ENCODE assay signal across 15 mouse cellular contexts in the genomic region with DNA sequence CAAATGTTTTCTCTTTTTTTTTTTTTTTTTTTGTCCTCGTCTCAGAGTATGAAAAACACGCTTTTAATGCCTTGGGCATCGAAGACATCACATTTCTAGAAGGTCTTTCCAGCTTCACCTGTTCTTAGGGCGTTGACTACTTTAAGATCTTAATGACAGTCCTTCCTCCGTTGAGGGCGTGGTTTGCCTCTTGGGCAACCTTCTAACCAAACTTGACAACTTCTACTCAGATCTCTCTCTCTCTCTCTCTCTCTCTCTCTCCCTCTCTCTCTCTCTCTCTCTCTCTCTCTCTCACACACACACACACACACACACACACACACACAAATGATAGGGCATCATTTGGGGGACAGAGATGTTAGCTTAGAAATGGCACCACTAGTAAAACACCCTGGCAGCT. TPM values are rescaled to one million over a fixed set of nuclear protein-coding genes. Genes with fewer than 3 reads are reported as not detected.
DNase-seq lines count a peak whose midpoint lies in the region; ATAC-seq and TF ChIP-seq lines count a peak whose summit lies in the region.
"Had no signal": no experiment of that assay in that cellular context is flagged by ENCODE, and none has a peak within 500 bp of the region (broad histone marks: within the 10 kb centered on the region; RNA-seq: fewer than 3 reads in every experiment).

No protein-coding gene starts in this region.

- no peak overlapping the region for H3K9ac ChIP-seq in hindbrain, embryonic 15.5 days
- no peak overlapping the region for H3K9ac ChIP-seq in hindbrain, embryonic 16.5 days (ENCODE audit: low read depth, low read length)
- H3K9ac ChIP-seq in MEL (ENCODE audit: control insufficient read depth, low read depth, low read length, poor library complexity, severe bottlenecking), result no peak overlapping the region

- ATAC-seq in hindbrain, embryonic 15.5 days (ENCODE audit: low FRiP score, low read depth), result no peak
- no peak for ATAC-seq in hindbrain, embryonic 16.5 days

- WGBS in hindbrain, embryonic 15.5 days, result 76% methylated on average over 6 of the region's 6 CpGs
- WGBS in hindbrain, embryonic 16.5 days, result 80% methylated on average over 6 of the region's 6 CpGs

- TF ChIP-seq POLR2A in MEL (IDR thresholded peaks at IDR 0.05; ENCODE audit: control insufficient read depth in 1 of 2, insufficient read depth in 1 of 2, low read depth in 1 of 2, low read length in 2 of 2, poor library complexity in 1 of 2), result no peak

- no peak for TF ChIP-seq EP300 in MEL (IDR thresholded peaks at IDR 0.05; ENCODE audit: low read depth in 1 of 2, low read length in 2 of 2)

- no peaks in the 10 kb centered on the region for H3K27me3 ChIP-seq in hindbrain, embryonic 15.5 days
- no peaks in the 10 kb centered on the region for H3K27me3 ChIP-seq in hindbrain, embryonic 16.5 days (replicated peaks; ENCODE audit: control insufficient read depth, insufficient read depth, low read length)
- H3K27me3 ChIP-seq in MEL (ENCODE audit: control insufficient read depth in 1 of 2, insufficient read depth in 2 of 2, low read length in 2 of 2), result no peaks in the 10 kb centered on the region; a peak in 1 of 4 replicates
- H3K27me3 ChIP-seq: embryonic facial prominence, embryonic 12.5 days; hindbrain, embryonic 12.5 days had no signal

- peaks cover 15% of the 10 kb centered on the region for H3K4me1 ChIP-seq in hindbrain, embryonic 15.5 days (replicated peaks)
- peaks cover 8% of the 10 kb centered on the region for H3K4me1 ChIP-seq in hindbrain, embryonic 16.5 days (ENCODE audit: control insufficient read depth, insufficient read depth, low read depth, low read length)
- H3K4me1 ChIP-seq in MEL (ENCODE audit: control insufficient read depth in 1 of 2, insufficient read depth in 2 of 2, low read length in 2 of 2), result peaks cover 2 to 11% of the 10 kb centered on the region in 2 experiments

- TF ChIP-seq CTCF in MEL (IDR thresholded peaks at IDR 0.05 in 2 of 3, conservative IDR thresholded peaks at IDR 0.05 in 1 of 3; ENCODE audit: control insufficient read depth in 1 of 3, insufficient read depth in 1 of 3, low read depth in 2 of 3, low read length in 3 of 3, poor library complexity in 1 of 3, severe bottlenecking in 1 of 3), result no peak

- no peaks in the 10 kb centered on the region for H3K36me3 ChIP-seq in hindbrain, embryonic 15.5 days
- H3K36me3 ChIP-seq in hindbrain, embryonic 16.5 days (ENCODE audit: control insufficient read depth, insufficient read depth, low read length), result no peaks in the 10 kb centered on the region
- H3K36me3 ChIP-seq in MEL (ENCODE audit: control insufficient read depth in 1 of 2, insufficient read depth in 2 of 2, low read length in 2 of 2), result peaks cover 0 to 5% of the 10 kb centered on the region in 2 experiments; a peak in 2 of 4 replicates
- H3K36me3 ChIP-seq: embryonic facial prominence, embryonic 12.5 days had no signal

- DNase-seq in MEL (ENCODE audit: low read depth, low spot score) (peak; percentile 55), liver (peak; percentile 40)
- DNase-seq in c-Kit-negative CD71-positive TER-119-positive erythroid progenitor cells, embryonic 14.5 days (ENCODE audit: low read depth, low spot score), result peak; percentile 40
- DNase-seq in adrenal gland, postnatal 4 days (ENCODE audit: low spot score in 2 of 2), result no peak
- DNase-seq in gastrocnemius, postnatal 10 days, result no peak
- DNase-seq in right cerebral cortex, postnatal 36 days (ENCODE audit: low spot score in 2 of 2), result no peak
- DNase-seq: adrenal gland, postnatal 25 days; gastrocnemius, postnatal 14 days; midbrain, embryonic 14.5 days had no signal

- no peak overlapping the region for H3K27ac ChIP-seq in hindbrain, embryonic 15.5 days (replicated peaks)
- H3K27ac ChIP-seq in hindbrain, embryonic 16.5 days (ENCODE audit: low read depth, low read length), result no peak overlapping the region
- H3K27ac ChIP-seq in MEL (ENCODE audit: control insufficient read depth, low read depth, low read length), result no peak overlapping the region

- peaks cover 3% of the 10 kb centered on the region; the same call in 1 of the 2 replicates for H3K79me2 ChIP-seq in MEL (ENCODE audit: control insufficient read depth, insufficient read depth, low read length, poor library complexity)

- 0 out of 2 replicates have a peak overlapping the region, but pooled peaks have one; percentile 80 for H3K4me3 ChIP-seq in hindbrain, embryonic 15.5 days
- no peak overlapping the region for H3K4me3 ChIP-seq in hindbrain, embryonic 16.5 days (ENCODE audit: low read length)
- peak overlapping the region in 1 of 2 experiments; percentile 55; a peak in 1 of 4 replicates for H3K4me3 ChIP-seq in MEL (ENCODE audit: control insufficient read depth in 1 of 2, insufficient read depth in 1 of 2, low read depth in 2 of 2, low read length in 2 of 2)

- no peak for TF ChIP-seq RAD21 in MEL (IDR thresholded peaks at IDR 0.05; ENCODE audit: low read depth, low read length)

- no peak overlapping the region for H3K4me2 ChIP-seq in hindbrain, embryonic 15.5 days
- H3K4me2 ChIP-seq in hindbrain, embryonic 16.5 days (ENCODE audit: low read length), result no peak overlapping the region

- H3K9me3 ChIP-seq in hindbrain, embryonic 15.5 days, result no peaks in the 10 kb centered on the region
- H3K9me3 ChIP-seq in hindbrain, embryonic 16.5 days (ENCODE audit: control insufficient read depth, low read length), result no peaks in the 10 kb centered on the region
- no peaks in the 10 kb centered on the region for H3K9me3 ChIP-seq in MEL (replicated peaks; ENCODE audit: insufficient read depth, low read length)
- H3K9me3 ChIP-seq: embryonic facial prominence, embryonic 12.5 days; G1E; hindbrain, embryonic 12.5 days had no signal

TF ChIP-seq in MEL, 35 proteins besides CTCF, POLR2A, EP300 and RAD21:
- no peak for TF ChIP-seq USF2 (IDR thresholded peaks at IDR 0.05; ENCODE audit: borderline replicate concordance in 1 of 2, insufficient read depth in 1 of 2, low read depth in 1 of 2, low read length in 2 of 2)
- no peak for TF ChIP-seq TAL1 (IDR thresholded peaks at IDR 0.05; ENCODE audit: low read length)
- TF ChIP-seq JUND (IDR thresholded peaks at IDR 0.05; ENCODE audit: low read depth, low read length), result peak; percentile 81; the same call in 1 of the 2 replicates
- TF ChIP-seq GATA1 (IDR thresholded peaks at IDR 0.05; ENCODE audit: low read depth, low read length), result no peak
TF ChIP-seq in MEL: peak in this region for 1.

RNA-seq across cellular contexts. Expression of a gene that starts 0.9 kb away (rescaled TPM):
- polyA plus RNA-seq in hindbrain, embryonic 15.5 days (2015; fragmentation: Nextera tagmentation; extraction: Ambion mirVana), result 27.8 and 28.2 TPM in 2 replicates
- 25.2 and 26.1 TPM in 2 replicates for polyA plus RNA-seq in hindbrain, embryonic 16.5 days (2015; fragmentation: Nextera tagmentation; extraction: Ambion mirVana)
- total RNA-seq in MEL (2012; rRNA removed), result 14.8 and 16.0 TPM in 2 replicates
- polyA plus RNA-seq in MEL (2012; ENCODE audit: insufficient read depth in 1 of 2, insufficient read length in 2 of 2, low read depth in 1 of 2, low replicate concordance in 2 of 2, missing spikeins in 1 of 2), result 10 to 100 TPM in 1 of 2 experiments, not detected in 1; 20.3 TPM
- 10 to 100 TPM; 76.1 to 79.0 TPM for total RNA-seq in adrenal gland, postnatal 4 days (2021)
- 10 to 100 TPM; 31.0 to 32.3 TPM for total RNA-seq in gastrocnemius, postnatal 10 days (2021)

RNA-seq across cellular contexts. Expression of a gene that starts 17.9 kb away (rescaled TPM):
- 0.26 TPM in 1 of 2 replicates, not detected in the other for polyA plus RNA-seq in hindbrain, embryonic 15.5 days (2015; fragmentation: Nextera tagmentation; extraction: Ambion mirVana)
- 0.14 and 0.36 TPM in 2 replicates for polyA plus RNA-seq in hindbrain, embryonic 16.5 days (2015; fragmentation: Nextera tagmentation; extraction: Ambion mirVana)
- not detected in 2 replicates for total RNA-seq in MEL (2012; rRNA removed)
- polyA plus RNA-seq in MEL (2012; ENCODE audit: insufficient read depth in 1 of 2, insufficient read length in 2 of 2, low read depth in 1 of 2, low replicate concordance in 2 of 2, missing spikeins in 1 of 2), result not detected
- total RNA-seq in adrenal gland, postnatal 4 days (2021), result under 1 TPM in 1 of 2 experiments, not detected in 1; 0.73 TPM
- total RNA-seq in gastrocnemius, postnatal 10 days (2021), result under 1 TPM; 0.21 to 0.77 TPM
- total RNA-seq: adrenal gland, postnatal 25 days; G1E; gastrocnemius, postnatal 14 days; layer of hippocampus, adult 2 months had no signal
- polyA plus RNA-seq: embryonic facial prominence, embryonic 12.5 days; G1E; midbrain, embryonic 14.5 days had no signal

Comparison
In these comparisons a context has a peak if more than half of its experiments do, and no peak if none do; other contexts are left out.
1. DNase-seq: peak in MEL (single experiment), c-Kit-negative CD71-positive TER-119-positive erythroid progenitor cells, embryonic 14.5 days (single experiment) and liver (single experiment); none in adrenal gland, postnatal 4 days (0 of 2), gastrocnemius, postnatal 10 days (single experiment) and right cerebral cortex, postnatal 36 days (0 of 2).